Mouse (Mus musculus): ENCODE results near the gene Lst1. TPM values are rescaled to one million over a fixed set of nuclear protein-coding genes. Genes with fewer than 3 reads are reported as not detected.

Lst1 gene
- polyA plus RNA-seq, 1 experiment from 2014 or later = 8.9 TPM

DNA sequence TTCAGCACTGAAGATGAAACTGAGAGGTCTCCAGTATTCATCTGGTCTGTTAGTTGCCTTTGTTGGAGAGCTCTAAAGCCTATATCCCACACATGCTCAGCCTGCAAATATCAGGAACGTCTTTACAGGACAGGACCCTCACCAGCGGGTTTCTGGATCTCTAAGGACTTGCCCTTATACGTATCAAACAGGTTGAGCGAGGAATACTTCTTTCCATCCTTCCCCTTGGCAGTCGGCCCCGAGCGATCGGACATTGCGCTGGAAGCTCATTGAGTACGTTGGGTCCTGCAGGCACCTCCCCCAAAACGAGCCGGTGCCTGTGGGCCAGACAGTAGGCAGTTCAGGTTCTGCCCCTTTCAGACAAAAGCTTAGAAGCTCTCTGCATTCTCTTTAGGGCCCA, 25.5 kb downstream of the Lst1 start:
- H3K36me3 ChIP-seq = peaks cover 44% of the 10 kb centered on the region
- H3K4me1 ChIP-seq (replicated peaks) = peaks cover 43% of the 10 kb centered on the region
- H3K4me3 ChIP-seq = peak overlapping the region; percentile 100
- H3K27ac ChIP-seq = 0 out of 2 replicates have a peak overlapping the region, but pooled peaks have one; percentile 46
- peak overlapping the region; percentile 100 for H3K9ac ChIP-seq
- 61% methylated on average over 12 of the region's 12 CpGs for WGBS
- H3K9me3 ChIP-seq = no peaks in the 10 kb centered on the region
- no peaks in the 10 kb centered on the region for H3K27me3 ChIP-seq
- no peak for ATAC-seq (ENCODE audit: low FRiP score)
- peak overlapping the region; percentile 86 for H3K4me2 ChIP-seq

GRCm38 (mm10) chr17:35162121-35162520, 26.1 kb downstream of the Lst1 start:
- Histone ChIP-seq H3K27me3 (no peaks in the 10 kb centered on the region), H3K36me3 (peaks cover 51% of the 10 kb centered on the region), H3K27ac (no peak overlapping the region; the same call in 1 of the 2 replicates), H3K4me3 (peak overlapping the region; percentile 100), H3K9ac (peak overlapping the region; percentile 100), H3K4me1 (replicated peaks) (peaks cover 43% of the 10 kb centered on the region), H3K4me2 (peak overlapping the region; percentile 86), H3K9me3 (no peaks in the 10 kb centered on the region)
- ATAC-seq (ENCODE audit: low FRiP score) = no peak
- 80% methylated on average over 14 of the region's 14 CpGs for WGBS

DNA sequence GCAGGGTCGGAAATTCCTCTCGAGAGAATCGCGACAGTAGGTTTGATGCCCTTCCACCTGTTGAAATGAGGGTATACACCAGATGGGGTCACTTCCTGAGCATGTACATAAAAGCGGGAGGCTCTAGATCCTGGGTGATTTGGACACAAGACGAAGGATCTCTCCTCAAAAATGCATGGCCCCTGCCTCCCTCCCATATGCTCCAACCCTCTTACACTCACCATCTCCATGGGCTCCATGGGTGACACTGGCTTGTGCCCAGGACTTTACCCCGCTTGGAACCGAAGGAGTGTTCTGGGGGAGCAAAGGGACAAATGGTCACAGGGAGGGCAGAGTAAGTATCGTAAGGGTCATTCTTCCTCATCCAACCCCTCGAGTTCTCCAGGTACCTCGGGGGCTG, 26.8 kb downstream of the Lst1 start:
- Histone ChIP-seq H3K36me3 (peaks cover 58% of the 10 kb centered on the region), H3K27me3 (no peaks in the 10 kb centered on the region), H3K4me3 (no peak overlapping the region), H3K27ac (no peak overlapping the region), H3K4me1 (replicated peaks) (peaks cover 37% of the 10 kb centered on the region), H3K4me2 (no peak overlapping the region), H3K9ac (peak overlapping the region; percentile 100; the same call in 1 of the 2 replicates), H3K9me3 (no peaks in the 10 kb centered on the region)
- ATAC-seq (ENCODE audit: low FRiP score) = no peak
- WGBS = 86% methylated on average over 11 of the region's 11 CpGs

DNA sequence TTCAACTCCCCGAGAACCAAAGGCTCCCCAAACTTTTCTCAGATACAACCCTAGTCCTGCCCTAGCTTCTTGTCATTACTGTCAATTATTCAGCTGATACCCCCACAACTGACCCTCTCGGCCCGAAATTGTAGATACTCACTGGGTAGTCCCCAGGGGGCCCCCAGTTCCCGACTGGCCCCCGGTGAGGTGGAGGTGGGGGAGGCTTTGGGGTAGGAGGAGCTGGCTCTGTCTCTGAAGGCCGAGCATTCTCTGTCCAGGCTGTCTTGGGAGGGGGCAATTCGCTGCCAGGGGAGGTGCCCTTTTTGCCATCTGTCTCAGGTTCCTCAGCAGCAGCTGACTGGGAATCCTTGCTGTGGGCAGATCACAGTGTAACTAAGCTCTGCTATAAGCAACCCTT, 28.6 kb downstream of the Lst1 start:
- WGBS = 85% methylated on average over 7 of the region's 7 CpGs
- Histone ChIP-seq H3K36me3 (peaks cover 75% of the 10 kb centered on the region), H3K9me3 (no peaks in the 10 kb centered on the region), H3K4me1 (replicated peaks) (peaks cover 29% of the 10 kb centered on the region), H3K9ac (no peak overlapping the region), H3K27me3 (no peaks in the 10 kb centered on the region), H3K27ac (no peak overlapping the region), H3K4me2 (no peak overlapping the region), H3K4me3 (no peak overlapping the region)
- no peak for ATAC-seq (ENCODE audit: low FRiP score)

- no peak overlapping the region for H3K27ac ChIP-seq
- no peak for ATAC-seq (ENCODE audit: low FRiP score)
- no peak overlapping the region for H3K4me2 ChIP-seq
- peaks cover 82% of the 10 kb centered on the region for H3K36me3 ChIP-seq
- no peak overlapping the region for H3K9ac ChIP-seq
- H3K27me3 ChIP-seq = no peaks in the 10 kb centered on the region
- no peak overlapping the region for H3K4me3 ChIP-seq
- WGBS = 94% methylated on average over 16 of the region's 16 CpGs
- no peaks in the 10 kb centered on the region for H3K9me3 ChIP-seq
- H3K4me1 ChIP-seq (replicated peaks) = peaks cover 29% of the 10 kb centered on the region
These were observed 29.2 kb downstream of the Lst1 start for GRCm38 (mm10) chr17:35158850-35159593.

GRCm38 (mm10) chr17:35157661-35158175, 30.5 kb downstream of the Lst1 start:
- Histone ChIP-seq H3K27ac (no peak overlapping the region), H3K27me3 (no peaks in the 10 kb centered on the region), H3K4me1 (replicated peaks) (peaks cover 19% of the 10 kb centered on the region), H3K4me2 (no peak overlapping the region), H3K36me3 (peaks cover 95% of the 10 kb centered on the region), H3K9me3 (no peaks in the 10 kb centered on the region), H3K4me3 (no peak overlapping the region), H3K9ac (no peak overlapping the region)
- no peak for ATAC-seq (ENCODE audit: low FRiP score)
- 92% methylated on average over 8 of the region's 8 CpGs for WGBS

- no peak overlapping the region for H3K4me3 ChIP-seq
- peaks cover 99% of the 10 kb centered on the region for H3K36me3 ChIP-seq
- no peak overlapping the region for H3K4me2 ChIP-seq
- H3K9me3 ChIP-seq = no peaks in the 10 kb centered on the region
- H3K9ac ChIP-seq = no peak overlapping the region
- no peaks in the 10 kb centered on the region for H3K27me3 ChIP-seq
- H3K4me1 ChIP-seq (replicated peaks) = peaks cover 15% of the 10 kb centered on the region
- WGBS = 95% methylated on average over 8 of the region's 8 CpGs
- ATAC-seq (ENCODE audit: low FRiP score) = no peak
- no peak overlapping the region for H3K27ac ChIP-seq
These were observed 31.0 kb downstream of the Lst1 start for GRCm38 (mm10) chr17:35157254-35157653.

DNA sequence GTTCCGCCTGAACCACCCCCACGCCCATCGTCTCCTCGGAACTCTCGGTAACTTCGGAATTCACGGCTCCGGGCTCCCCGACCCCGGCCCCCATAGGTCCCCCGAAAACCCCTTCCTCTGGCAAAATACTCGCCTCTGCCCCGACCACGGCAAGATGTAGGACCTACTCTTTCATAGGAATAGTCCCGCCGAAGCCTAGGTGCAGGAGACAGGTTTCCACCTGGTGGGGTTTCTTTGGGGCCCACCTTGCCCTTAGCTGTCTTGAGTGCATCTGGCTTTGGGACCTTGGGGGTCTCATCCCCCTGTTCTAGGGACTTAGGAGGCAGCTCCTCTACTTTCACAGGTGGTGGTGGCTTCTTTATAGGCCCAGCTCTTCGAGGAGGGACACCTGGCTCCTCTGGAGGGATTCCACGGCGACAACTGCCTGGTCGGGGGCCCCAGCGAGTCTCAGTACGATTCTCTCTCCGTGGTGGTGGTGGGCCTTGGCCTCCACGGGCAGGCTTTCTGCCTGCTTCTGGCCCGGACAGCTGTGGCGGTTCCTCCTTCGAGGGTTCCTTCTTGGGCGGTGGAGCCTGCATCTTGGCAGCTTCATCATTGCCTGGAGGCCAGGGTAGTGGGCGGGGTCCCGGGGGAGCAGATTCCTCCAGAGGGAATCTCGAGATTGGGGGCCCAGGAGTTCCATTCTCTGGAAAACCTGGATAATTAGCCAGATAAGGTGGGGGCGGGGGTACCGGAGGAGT, 31.6 kb downstream of the Lst1 start:
- Histone ChIP-seq H3K4me3 (no peak overlapping the region), H3K9me3 (no peaks in the 10 kb centered on the region), H3K9ac (no peak overlapping the region), H3K27me3 (no peaks in the 10 kb centered on the region), H3K4me1 (replicated peaks) (peaks cover 8% of the 10 kb centered on the region), H3K27ac (no peak overlapping the region), H3K36me3 (peaks cover 100% of the 10 kb centered on the region), H3K4me2 (no peak overlapping the region)
- WGBS = 92% methylated on average over 33 of the region's 33 CpGs
- no peak for ATAC-seq (ENCODE audit: low FRiP score)

GRCm38 (mm10) chr17:35155451-35155850, 32.8 kb downstream of the Lst1 start:
- Histone ChIP-seq H3K4me2 (no peak overlapping the region), H3K27ac (no peak overlapping the region), H3K36me3 (peaks cover 98% of the 10 kb centered on the region), H3K4me1 (replicated peaks) (no peaks in the 10 kb centered on the region), H3K9ac (no peak overlapping the region), H3K4me3 (no peak overlapping the region), H3K27me3 (no peaks in the 10 kb centered on the region), H3K9me3 (no peaks in the 10 kb centered on the region)
- 96% methylated on average over 12 of the region's 12 CpGs for WGBS
- ATAC-seq (ENCODE audit: low FRiP score) = no peak

DNA sequence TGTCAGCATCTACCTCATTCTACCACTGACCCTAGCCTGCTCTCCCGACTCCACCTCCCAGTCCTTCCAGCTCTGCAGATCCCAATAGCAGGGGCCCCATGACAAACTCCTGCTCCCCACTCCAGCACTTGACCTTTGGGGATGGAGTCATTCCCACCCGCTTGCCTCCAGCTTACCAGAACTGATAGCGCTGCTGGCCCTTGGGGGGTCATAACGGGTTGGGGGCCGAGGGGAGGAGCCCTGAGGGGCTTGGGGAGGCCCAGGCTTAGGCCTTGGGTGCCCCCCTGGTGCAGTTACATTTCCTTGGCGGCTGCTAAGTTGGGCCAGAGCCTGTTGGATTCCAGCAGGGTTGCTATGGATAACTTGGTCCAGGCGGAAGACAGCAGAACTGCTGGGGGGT, 33.6 kb downstream of the Lst1 start:
- ATAC-seq (ENCODE audit: low FRiP score) = no peak
- no peaks in the 10 kb centered on the region for H3K9me3 ChIP-seq

DNA sequence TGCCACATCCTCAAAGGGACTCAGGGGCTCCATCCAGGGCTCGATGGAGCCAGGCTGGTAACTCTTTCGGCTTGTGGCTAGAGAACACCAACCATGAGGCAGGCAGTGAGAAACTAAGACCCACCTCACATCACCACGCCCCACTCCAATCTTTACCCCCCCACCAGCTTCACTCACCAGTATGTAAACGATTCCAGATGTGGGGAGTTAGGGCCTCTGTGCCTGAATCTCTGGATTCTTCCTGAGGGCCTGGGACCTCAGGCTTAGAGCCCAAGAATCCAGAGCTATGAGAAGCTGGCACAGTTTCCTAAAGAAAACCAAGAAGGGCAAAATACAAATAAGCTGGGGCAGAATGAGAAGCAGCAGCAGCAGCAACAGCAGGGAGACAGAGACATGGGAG, 34.3 kb downstream of the Lst1 start:
- Histone ChIP-seq H3K9ac (no peak overlapping the region; the same call in 1 of the 2 replicates), H3K4me3 (no peak overlapping the region), H3K4me1 (replicated peaks) (no peaks in the 10 kb centered on the region), H3K27me3 (no peaks in the 10 kb centered on the region), H3K36me3 (peaks cover 98% of the 10 kb centered on the region), H3K4me2 (no peak overlapping the region), H3K27ac (no peak overlapping the region), H3K9me3 (no peaks in the 10 kb centered on the region)
- 94% methylated on average over 4 of the region's 4 CpGs for WGBS
- ATAC-seq (ENCODE audit: low FRiP score) = no peak

More for the DNA sequence above, 33.6 kb downstream of the Lst1 start:
- Histone ChIP-seq H3K4me3 (no peak overlapping the region), H3K4me2 (no peak overlapping the region), H3K36me3 (peaks cover 98% of the 10 kb centered on the region), H3K4me1 (replicated peaks) (no peaks in the 10 kb centered on the region), H3K9ac (no peak overlapping the region), H3K27me3 (no peaks in the 10 kb centered on the region), H3K27ac (no peak overlapping the region)
- 76% methylated on average over 7 of the region's 7 CpGs for WGBS

DNA sequence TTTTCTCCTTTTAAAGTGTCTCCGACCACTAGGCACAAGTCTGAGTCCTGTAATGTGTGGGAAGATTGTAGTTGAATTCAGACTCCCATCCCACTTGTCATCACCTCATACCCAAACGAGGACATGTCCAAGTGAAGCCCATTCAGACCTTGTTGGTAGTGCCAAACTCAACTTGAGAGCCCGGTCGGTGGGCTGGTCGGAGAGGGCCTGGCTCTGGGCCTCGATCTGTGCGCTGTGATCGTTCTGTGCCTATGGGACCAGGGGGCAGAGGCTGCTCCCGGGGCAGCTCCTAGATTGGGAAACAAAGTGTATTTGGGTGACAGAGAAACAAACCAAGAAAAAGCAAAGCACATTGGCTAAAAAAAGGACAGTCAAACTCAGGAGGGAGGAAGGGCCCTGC, 35.2 kb downstream of the Lst1 start:
- Histone ChIP-seq H3K27ac (no peak overlapping the region), H3K36me3 (peaks cover 98% of the 10 kb centered on the region), H3K27me3 (no peaks in the 10 kb centered on the region), H3K9me3 (no peaks in the 10 kb centered on the region), H3K4me2 (no peak overlapping the region), H3K4me3 (no peak overlapping the region), H3K9ac (no peak overlapping the region), H3K4me1 (replicated peaks) (no peaks in the 10 kb centered on the region)
- ATAC-seq (ENCODE audit: low FRiP score) = no peak
- 95% methylated on average over 9 of the region's 9 CpGs for WGBS
